Mouse (Mus musculus) MEL (cell line): ENCODE results near the gene Susd2. TPM values are rescaled to one million over a fixed set of nuclear protein-coding genes. Genes with fewer than 3 reads are reported as not detected.

Experiments used
- DNase-seq: peaks from one replicate; pipeline ENCODE4 v3.0.0; 2011; ENCODE audit warnings: low read depth, low spot score
- H3K27ac ChIP-seq: 2 replicates; pipeline ENCODE4 v1.5.1; 2012; ENCODE audit warnings: low read depth, mild to moderate bottlenecking, control low read depth, low read length, moderate library complexity; ENCODE audit not compliant: control insufficient read depth
- H3K27me3 ChIP-seq, 2 experiments: fragments of 150-350 bp in 1 of 2; sonication (generic) in 1 of 2; 2 replicates each; pipeline ENCODE4 v1.6.1; 2012; ENCODE audit warnings: low read length in 2 of 2, mild to moderate bottlenecking in 2 of 2, improper control_type of control experiment in 1 of 2, moderate library complexity in 1 of 2; ENCODE audit not compliant: insufficient read depth in 2 of 2, control insufficient read depth in 1 of 2
- H3K36me3 ChIP-seq, 2 experiments: 2 replicates each; pipeline ENCODE4 v1.6.1; 2012 to 2014; ENCODE audit warnings: low read length in 2 of 2, improper control_type of control experiment in 1 of 2, inconsistent platforms in 1 of 2, mild to moderate bottlenecking in 1 of 2; ENCODE audit not compliant: insufficient read depth in 2 of 2, control insufficient read depth in 1 of 2
- H3K4me1 ChIP-seq, 2 experiments: fragments of 150-350 bp in 1 of 2; sonication (generic) in 1 of 2; 2 replicates each; pipeline ENCODE4 v1.6.1; 2012; ENCODE audit warnings: low read length in 2 of 2, improper control_type of control experiment in 1 of 2, mild to moderate bottlenecking in 1 of 2; ENCODE audit not compliant: insufficient read depth in 2 of 2, control insufficient read depth in 1 of 2
- H3K4me3 ChIP-seq, 2 experiments: fragments of 150-350 bp in 1 of 2; sonication (generic) in 1 of 2; 2 replicates each; pipeline ENCODE4 v1.5.1; 2012; ENCODE audit warnings: low read depth in 2 of 2, low read length in 2 of 2, mild to moderate bottlenecking in 2 of 2, moderate library complexity in 2 of 2, control low read depth in 1 of 2, improper control_type of control experiment in 1 of 2; ENCODE audit not compliant: control insufficient read depth in 1 of 2, insufficient read depth in 1 of 2
- H3K79me2 ChIP-seq: 2 replicates; pipeline ENCODE4 v1.6.1; 2012; ENCODE audit warnings: mild to moderate bottlenecking, low read length, moderate library complexity; ENCODE audit not compliant: control insufficient read depth, poor library complexity, insufficient read depth
- H3K9ac ChIP-seq: 2 replicates; pipeline ENCODE4 v1.6.1; 2012; ENCODE audit warnings: low read depth, mild to moderate bottlenecking, control low read depth, low read length, moderate library complexity; ENCODE audit not compliant: control insufficient read depth, poor library complexity, severe bottlenecking
- H3K9me3 ChIP-seq: fragments of 150-350 bp; sonication (generic); replicated peaks from 2 replicates; pipeline ENCODE4 v1.6.1; 2012; ENCODE audit warnings: mild to moderate bottlenecking, low read length, improper control_type of control experiment, moderate library complexity; ENCODE audit not compliant: insufficient read depth
- BHLHE40 ChIP-seq: IDR thresholded peaks from 2 replicates; pipeline ENCODE4 v1.6.1; 2012; ENCODE audit warnings: low read depth, mild to moderate bottlenecking, inconsistent platforms, low read length, improper control_type of control experiment, borderline replicate concordance
- CHD1 ChIP-seq: IDR thresholded peaks from 2 replicates; pipeline ENCODE4 v1.6.1; 2012; ENCODE audit warnings: low read depth, mild to moderate bottlenecking, inconsistent platforms, low read length, improper control_type of control experiment
- CHD2 ChIP-seq: IDR thresholded peaks from 2 replicates; pipeline ENCODE4 v1.6.1; 2011; ENCODE audit warnings: low read length, improper control_type of control experiment
- CTCF ChIP-seq, 3 experiments: IDR thresholded peaks in 2 of 3; conservative IDR thresholded peaks in 1 of 3; 2 replicates each; pipeline ENCODE4 v1.5.1; 2011 to 2012; ENCODE audit warnings: low read length in 3 of 3, low read depth in 2 of 3, mild to moderate bottlenecking in 2 of 3, improper control_type of control experiment in 1 of 3, inconsistent platforms in 1 of 3, mixed read lengths in 1 of 3, moderate library complexity in 1 of 3; ENCODE audit not compliant: control insufficient read depth in 1 of 3, insufficient read depth in 1 of 3, poor library complexity in 1 of 3, severe bottlenecking in 1 of 3
- E2F4 ChIP-seq: IDR thresholded peaks from 2 replicates; pipeline ENCODE4 v1.6.1; 2011; ENCODE audit warnings: low read depth, low read length, improper control_type of control experiment, borderline replicate concordance
- ELF1 ChIP-seq: IDR thresholded peaks from 2 replicates; pipeline ENCODE4 v1.6.1; 2014; ENCODE audit warnings: low read depth, mild to moderate bottlenecking, inconsistent platforms, low read length, improper control_type of control experiment, moderate library complexity
- EP300 ChIP-seq, 2 experiments: IDR thresholded peaks; 2 replicates each; pipeline ENCODE4 v1.6.1; 2011; ENCODE audit warnings: improper control_type of control experiment in 2 of 2, low read length in 2 of 2, low read depth in 1 of 2, mild to moderate bottlenecking in 1 of 2
- ETS1 ChIP-seq: IDR thresholded peaks from 2 replicates; pipeline ENCODE4 v1.6.1; 2012; ENCODE audit warnings: low read depth, mild to moderate bottlenecking, inconsistent platforms, low read length, improper control_type of control experiment, moderate library complexity
- GABPA ChIP-seq: IDR thresholded peaks from 2 replicates; pipeline ENCODE4 v1.6.1; 2012; ENCODE audit warnings: low read depth, mild to moderate bottlenecking, inconsistent platforms, low read length, improper control_type of control experiment, moderate library complexity
- HCFC1 ChIP-seq: IDR thresholded peaks from 2 replicates; pipeline ENCODE4 v1.6.1; 2012; ENCODE audit warnings: low read depth, mild to moderate bottlenecking, inconsistent platforms, low read length, improper control_type of control experiment, moderate library complexity
- JUND ChIP-seq: IDR thresholded peaks from 2 replicates; pipeline ENCODE4 v1.6.1; 2011; ENCODE audit warnings: low read depth, mild to moderate bottlenecking, improper control_type of control experiment, low read length
- KAT2A ChIP-seq: conservative IDR thresholded peaks from 2 replicates; pipeline ENCODE4 v1.6.1; 2012; ENCODE audit warnings: low read depth, low read length, improper control_type of control experiment, inconsistent platforms
- MAFK ChIP-seq: IDR thresholded peaks from 2 replicates; pipeline ENCODE4 v1.6.1; 2011; ENCODE audit warnings: low read depth, mild to moderate bottlenecking, low read length, improper control_type of control experiment, borderline replicate concordance
- MAZ ChIP-seq: IDR thresholded peaks from 2 replicates; pipeline ENCODE4 v1.6.1; 2012; ENCODE audit warnings: low read depth, mild to moderate bottlenecking, inconsistent platforms, low read length, improper control_type of control experiment
- MXI1 ChIP-seq: IDR thresholded peaks from 2 replicates; pipeline ENCODE4 v1.6.1; 2011; ENCODE audit warnings: mild to moderate bottlenecking, low read depth, low read length, improper control_type of control experiment
- MYC ChIP-seq: IDR thresholded peaks from 2 replicates; pipeline ENCODE4 v1.6.1; 2011; ENCODE audit warnings: low read depth, mild to moderate bottlenecking, low read length, improper control_type of control experiment, moderate library complexity
- RAD21 ChIP-seq: IDR thresholded peaks from 2 replicates; pipeline ENCODE4 v1.6.1; 2011; ENCODE audit warnings: mild to moderate bottlenecking, low read depth, low read length, improper control_type of control experiment
- RCOR1 ChIP-seq: IDR thresholded peaks from 2 replicates; pipeline ENCODE4 v1.6.1; 2012; ENCODE audit warnings: low read depth, mild to moderate bottlenecking, inconsistent platforms, low read length, improper control_type of control experiment
- SIN3A ChIP-seq: IDR thresholded peaks from 2 replicates; pipeline ENCODE4 v1.6.1; 2012; ENCODE audit warnings: low read length, improper control_type of control experiment, inconsistent platforms
- SMC3 ChIP-seq: IDR thresholded peaks from 2 replicates; pipeline ENCODE4 v1.6.1; 2011; ENCODE audit warnings: low read depth, low read length, improper control_type of control experiment
- TBP ChIP-seq: IDR thresholded peaks from 2 replicates; pipeline ENCODE4 v1.8.0; 2011; ENCODE audit warnings: low read depth, low read length, improper control_type of control experiment
- ZC3H11A ChIP-seq: IDR thresholded peaks from 2 replicates; pipeline ENCODE4 v1.6.1; 2012; ENCODE audit warnings: low read depth, mild to moderate bottlenecking, inconsistent platforms, low read length, improper control_type of control experiment
- ZKSCAN1 ChIP-seq: IDR thresholded peaks from 2 replicates; pipeline ENCODE4 v1.6.1; 2012; ENCODE audit warnings: low read depth, mild to moderate bottlenecking, inconsistent platforms, low read length, improper control_type of control experiment, moderate library complexity
- ZNF384 ChIP-seq: IDR thresholded peaks from 2 replicates; pipeline ENCODE4 v1.6.1; 2012; ENCODE audit warnings: low read depth, mild to moderate bottlenecking, inconsistent platforms, low read length, improper control_type of control experiment
- polyA plus RNA-seq, 2 experiments: library from polyadenylated mRNA; stranded (reverse) in 1 of 2; unstranded in 1 of 2; fragments of >175 nt in 1 of 2; fragments of >200 nt in 1 of 2; gene quantifications; 2 replicates each; pipeline versions ENCODE4 v1.2.1 to v1.2.4; 2012; ENCODE audit warnings: low replicate concordance in 2 of 2, low read depth in 1 of 2; ENCODE audit not compliant: insufficient read length in 2 of 2, insufficient read depth in 1 of 2, missing spikeins in 1 of 2
- total RNA-seq: library from RNA; depleted of rRNA; stranded (reverse); fragments of 300-350 nt; gene quantifications from 2 replicates; pipeline ENCODE4 v1.2.3, GENCODE M21; 2012

Gene Susd2
- total and polyA plus RNA-seq, 3 experiments = 0.12 to 0.15 TPM; not detected in 1

DNA sequence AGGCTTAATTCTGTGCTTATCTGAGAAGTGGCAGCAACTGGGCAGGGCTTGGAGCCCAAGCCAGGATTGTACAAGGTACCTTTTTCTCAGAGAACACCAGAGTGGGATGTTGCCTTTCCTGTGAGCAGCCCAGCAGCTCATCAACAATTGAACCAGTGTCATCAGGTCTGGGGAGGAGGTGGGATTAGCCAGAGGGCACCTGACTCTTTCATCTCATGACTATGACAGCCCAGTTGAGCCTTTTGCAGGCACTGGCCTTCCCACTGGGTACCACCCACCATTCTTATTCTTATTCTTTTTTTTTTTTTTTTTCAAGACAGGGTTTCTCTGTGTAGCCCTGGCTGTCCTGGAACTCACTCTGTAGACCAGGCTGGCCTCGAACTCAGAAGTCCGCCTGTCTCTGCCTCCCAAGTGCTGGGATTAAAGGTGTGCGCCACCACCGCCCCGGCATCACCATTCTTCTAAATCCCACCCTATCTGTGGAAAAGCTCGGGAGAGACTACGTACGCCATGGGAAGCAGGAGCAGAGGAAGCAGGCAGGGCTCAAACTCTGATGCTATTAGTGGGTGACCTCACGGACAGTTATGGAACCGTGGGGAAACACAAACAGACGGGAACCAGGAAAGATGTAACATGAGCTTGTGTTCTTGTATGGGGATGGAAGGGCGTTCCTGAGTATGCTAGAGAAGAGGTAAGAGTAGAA is 7.6 kb downstream of the Susd2 start:
- H3K36me3 ChIP-seq = no peaks in the 10 kb centered on the region
- no peaks in the 10 kb centered on the region for H3K9me3 ChIP-seq
- no peak for DNase-seq
- no peaks in the 10 kb centered on the region for H3K79me2 ChIP-seq
- TF ChIP-seq KAT2A = no peak
- TF ChIP-seq CHD1 = no peak
- TF ChIP-seq, all 39 proteins: peak for 0
- H3K4me1 ChIP-seq = no peaks in the 10 kb centered on the region
- no peak overlapping the region for H3K9ac ChIP-seq
- no peaks in the 10 kb centered on the region; a peak in 1 of 4 replicates for H3K27me3 ChIP-seq
- no peak overlapping the region for H3K4me3 ChIP-seq
- H3K27ac ChIP-seq = no peak overlapping the region

- peak; percentile 99 for TF ChIP-seq SMC3
- peak; percentile 63; the same call in 1 of the 2 replicates for TF ChIP-seq MAZ
- no peak for TF ChIP-seq E2F4
- TF ChIP-seq ZKSCAN1 = no peak
- TF ChIP-seq MXI1 = 0 out of 2 replicates have a peak, but pooled peaks have one; percentile 27
- peak; percentile 39; the same call in 1 of the 2 replicates for TF ChIP-seq ELF1
- no peak for TF ChIP-seq ETS1
- peak; percentile 91 to 100 (median 92) for TF ChIP-seq CTCF (IDR thresholded peaks at IDR 0.05 in 2 of 3, conservative IDR thresholded peaks at IDR 0.05 in 1 of 3; ENCODE audit: control insufficient read depth in 1 of 3, insufficient read depth in 1 of 3, low read depth in 2 of 3, low read length in 3 of 3, poor library complexity in 1 of 3, severe bottlenecking in 1 of 3)
- 0 out of 2 replicates have a peak, but pooled peaks have one; percentile 20 for TF ChIP-seq TBP
- peak; percentile 52 for TF ChIP-seq SIN3A
- peak; percentile 69; the same call in 1 of the 2 replicates for TF ChIP-seq JUND
- peak; percentile 93 for TF ChIP-seq ZC3H11A
- TF ChIP-seq MYC = 0 out of 2 replicates have a peak, but pooled peaks have one; percentile 56
- TF ChIP-seq BHLHE40 = 0 out of 2 replicates have a peak, but pooled peaks have one; percentile 57
- TF ChIP-seq RAD21 = peak; percentile 83
- TF ChIP-seq ZNF384 = peak; percentile 84
- TF ChIP-seq HCFC1 = peak; percentile 57; the same call in 1 of the 2 replicates
- TF ChIP-seq GABPA = 0 out of 2 replicates have a peak, but pooled peaks have one; percentile 32
- no peak for TF ChIP-seq CHD2
- TF ChIP-seq RCOR1 = 0 out of 2 replicates have a peak, but pooled peaks have one; percentile 28
- TF ChIP-seq EP300 (IDR thresholded peaks at IDR 0.05; ENCODE audit: low read depth in 1 of 2, low read length in 2 of 2) = no peak
- no peak for TF ChIP-seq MAFK
- Histone ChIP-seq H3K27ac (no peak overlapping the region), H3K4me1 (no peaks in the 10 kb centered on the region), H3K9me3 (no peaks in the 10 kb centered on the region), H3K79me2 (no peaks in the 10 kb centered on the region), H3K4me3 (no peak overlapping the region), H3K36me3 (no peaks in the 10 kb centered on the region), H3K9ac (no peak overlapping the region), H3K27me3 (no peaks in the 10 kb centered on the region; a peak in 1 of 4 replicates)
- DNase-seq = peak; percentile 78
Observed at GRCm38 (mm10) chr10:75635693-75636055, 8.1 kb downstream of the Susd2 start.
